Mouse (Mus musculus) lung, postnatal 0 days (tissue): ENCODE results near the gene Ager. TPM values are rescaled to one million over a fixed set of nuclear protein-coding genes. Genes with fewer than 3 reads are reported as not detected.
A peak's percentile ranks its signal among the peaks of the same experiment; 100 is the strongest.

Experiments
- ATAC-seq: fragments of 200-750 bp; cut with Nextera tagmentation; 2 replicates; pipeline ENCODE4 v1.8.0; 2017; ENCODE audit warnings: moderate library complexity
- DNase-seq: peaks from one replicate; pipeline ENCODE4 v3.0.0-alpha.2; 2016; ENCODE audit warnings: low spot score
- H3K27ac ChIP-seq: fragments of 300-500 bp; sonication (generic); 2 replicates; pipeline ENCODE4 v1.5.1; 2014; ENCODE audit warnings: antibody characterized with exemption, mild to moderate bottlenecking, low read length, mixed read lengths
- H3K27me3 ChIP-seq: fragments of 300-500 bp; sonication (generic); replicated peaks from 2 replicates; pipeline ENCODE4 v1.6.1; 2014; ENCODE audit warnings: low read length, mixed read lengths; ENCODE audit not compliant: insufficient read depth
- H3K36me3 ChIP-seq: fragments of 300-500 bp; sonication (generic); 2 replicates; pipeline ENCODE4 v1.6.1; 2014; ENCODE audit warnings: low read length, mixed read lengths; ENCODE audit not compliant: insufficient read depth
- H3K4me1 ChIP-seq: fragments of 300-500 bp; sonication (generic); 2 replicates; pipeline ENCODE4 v1.6.1; 2014; ENCODE audit warnings: antibody characterized with exemption, low read depth, low read length, mixed read lengths; ENCODE audit not compliant: insufficient read depth
- H3K4me2 ChIP-seq: fragments of 300-500 bp; sonication (generic); replicated peaks from 2 replicates; pipeline ENCODE4 v1.6.1; 2014; ENCODE audit warnings: low read depth, mild to moderate bottlenecking, low read length, moderate library complexity, mixed read lengths
- H3K4me3 ChIP-seq: fragments of 300-500 bp; sonication (generic); 2 replicates; pipeline ENCODE4 v1.5.1; 2014; ENCODE audit warnings: low read depth, low read length
- H3K9ac ChIP-seq: fragments of 300-500 bp; sonication (generic); replicated peaks from 2 replicates; pipeline ENCODE4 v1.6.1; 2014; ENCODE audit warnings: low read depth, mild to moderate bottlenecking
- H3K9me3 ChIP-seq: fragments of 300-500 bp; sonication (generic); 2 replicates; pipeline ENCODE4 v1.6.1; 2016; ENCODE audit warnings: low read length, mixed read lengths
- CTCF ChIP-seq: IDR thresholded peaks from 2 replicates; pipeline ENCODE4 v1.5.1; 2016; ENCODE audit warnings: antibody characterized with exemption, mild to moderate bottlenecking
- EP300 ChIP-seq: IDR thresholded peaks from 2 replicates; pipeline ENCODE4 v1.6.1; 2016; ENCODE audit warnings: antibody characterized with exemption, mild to moderate bottlenecking, control low read depth
- WGBS: fragments of 180-500 bp; shearing (Covaris S2); extraction: QIAGEN DNeasy Blood & Tissue Kit; methylation state at CpG from one replicate; pipeline ENCODE4 v1.1.7; 2014; 5-methylcytosine and 5-hydroxymethylcytosine counted together
- polyA plus RNA-seq: library from polyadenylated mRNA; unstranded; fragments of >200 nt; fragmentation: Nextera tagmentation; extraction: Ambion mirVana; gene quantifications from 2 replicates; pipeline ENCODE4 v1.2.1, GENCODE M21; 2015

The Ager gene
- polyA plus RNA-seq: 3,782 and 4,046 TPM in 2 replicates

- peak within 1 kb of the TSS; percentile 54 for H3K4me2 ChIP-seq
- no peaks in the 10 kb centered on the region for H3K9me3 ChIP-seq
- peak within 1 kb of the TSS; percentile 40 for H3K4me3 ChIP-seq
- peaks cover 12% of the 10 kb centered on the region; the same call in 1 of the 2 replicates for H3K4me1 ChIP-seq
- H3K27me3 ChIP-seq: no peaks in the 10 kb centered on the region
- ATAC-seq (peak; percentile 84), DNase-seq (peak; percentile 92)
- peak within 1 kb of the TSS; percentile 88 for H3K27ac ChIP-seq
- 10% methylated on average over 5 of the region's 6 CpGs for WGBS
- H3K9ac ChIP-seq: peak within 1 kb of the TSS; percentile 56
- peak; percentile 95 for TF ChIP-seq EP300
- no peak for TF ChIP-seq CTCF
- H3K36me3 ChIP-seq: peaks cover 11% of the 10 kb centered on the region; the same call in 1 of the 2 replicates
Observed at GRCm38 (mm10) chr17:34597566-34598095, at the start of gene Ager. Gene Ager, plus strand, starts transcription at chr17:34597862.

- Histone ChIP-seq H3K36me3 (no peaks in the 10 kb centered on the region), H3K4me3 (no peak overlapping the region), H3K4me2 (no peak overlapping the region), H3K27ac (no peak overlapping the region), H3K4me1 (no peaks in the 10 kb centered on the region), H3K9me3 (no peaks in the 10 kb centered on the region), H3K9ac (no peak overlapping the region), H3K27me3 (no peaks in the 10 kb centered on the region)
- TF ChIP-seq EP300: no peak
- no peak for TF ChIP-seq CTCF
- no peak for DNase-seq
- WGBS: 80% methylated on average over 3 of the region's 3 CpGs
- ATAC-seq: no peak
Observed at GRCm38 (mm10) chr17:34549156-34549555, 48.5 kb upstream of the Ager start.

- Histone ChIP-seq H3K36me3 (no peaks in the 10 kb centered on the region), H3K27me3 (no peaks in the 10 kb centered on the region), H3K4me3 (no peak overlapping the region), H3K9ac (no peak overlapping the region), H3K27ac (no peak overlapping the region), H3K4me2 (no peak overlapping the region), H3K9me3 (no peaks in the 10 kb centered on the region), H3K4me1 (no peaks in the 10 kb centered on the region)
- WGBS: 62% methylated on average over 2 of the region's 2 CpGs
- TF ChIP-seq EP300: no peak
- TF ChIP-seq CTCF: no peak
- ATAC-seq: no peak
- DNase-seq: no peak
Observed at GRCm38 (mm10) chr17:34549843-34550242, 47.8 kb upstream of the Ager start.

GRCm38 (mm10) chr17:34555483-34555882 lies 42.2 kb upstream of the Ager start:
- 27% methylated on average over 5 of the region's 5 CpGs for WGBS
- Histone ChIP-seq H3K4me3 (no peak overlapping the region), H3K4me2 (no peak overlapping the region), H3K27me3 (no peaks in the 10 kb centered on the region), H3K9me3 (no peaks in the 10 kb centered on the region), H3K27ac (no peak overlapping the region), H3K9ac (no peak overlapping the region), H3K4me1 (no peaks in the 10 kb centered on the region), H3K36me3 (no peaks in the 10 kb centered on the region)
- ATAC-seq (peak; percentile 67), DNase-seq (peak; percentile 79)
- TF ChIP-seq CTCF (peak; percentile 97), EP300 (no peak)

- no peak for TF ChIP-seq CTCF
- TF ChIP-seq EP300: no peak
- Histone ChIP-seq H3K4me1 (no peaks in the 10 kb centered on the region), H3K36me3 (no peaks in the 10 kb centered on the region), H3K9me3 (no peaks in the 10 kb centered on the region), H3K4me3 (no peak overlapping the region), H3K9ac (no peak overlapping the region), H3K4me2 (no peak overlapping the region), H3K27ac (no peak overlapping the region), H3K27me3 (no peaks in the 10 kb centered on the region)
- DNase-seq (no peak), ATAC-seq (no peak)
- WGBS: 71% methylated on average over 8 of the region's 8 CpGs
Observed at GRCm38 (mm10) chr17:34556406-34556805, 41.3 kb upstream of the Ager start.

GRCm38 (mm10) chr17:34557411-34557810 lies 40.3 kb upstream of the Ager start:
- WGBS: 58% methylated on average over 11 of the region's 11 CpGs
- Histone ChIP-seq H3K4me2 (no peak overlapping the region), H3K27me3 (no peaks in the 10 kb centered on the region), H3K9ac (no peak overlapping the region), H3K4me1 (no peaks in the 10 kb centered on the region), H3K9me3 (no peaks in the 10 kb centered on the region), H3K36me3 (no peaks in the 10 kb centered on the region), H3K27ac (peak overlapping the region; percentile 54), H3K4me3 (no peak overlapping the region)
- TF ChIP-seq EP300: no peak
- TF ChIP-seq CTCF: no peak
- no peak for ATAC-seq
- DNase-seq: no peak

GRCm38 (mm10) chr17:34559116-34559515 lies 38.5 kb upstream of the Ager start:
- ATAC-seq: 0 out of 2 replicates have a peak, but pooled peaks have one; percentile 17
- Histone ChIP-seq H3K9ac (no peak overlapping the region), H3K4me3 (no peak overlapping the region), H3K27me3 (no peaks in the 10 kb centered on the region), H3K4me2 (no peak overlapping the region), H3K36me3 (no peaks in the 10 kb centered on the region), H3K27ac (peak overlapping the region; percentile 22), H3K9me3 (no peaks in the 10 kb centered on the region), H3K4me1 (no peaks in the 10 kb centered on the region)
- DNase-seq: peak; percentile 24
- TF ChIP-seq CTCF (no peak), EP300 (peak; percentile 79)
- 48% methylated on average over 7 of the region's 7 CpGs for WGBS
